Mouse (Mus musculus): ENCODE measurements at regions not wholly inside any gene's neighbourhood (a gene's known extent, or its start where the extent isn't known, plus 50 kb on each side); places are given as distances from the start of the nearest gene placed in this dataset.

- H3K9ac ChIP-seq (ENCODE audit: low read depth, low read length): no peak overlapping the region
- no peak for ATAC-seq (ENCODE audit: low read depth)
- no peak overlapping the region for H3K4me3 ChIP-seq (ENCODE audit: low read depth, low read length)
- 68% methylated on average over 2 of the region's 2 CpGs for WGBS
- no peaks in the 10 kb centered on the region for H3K27me3 ChIP-seq (replicated peaks; ENCODE audit: control insufficient read depth, insufficient read depth, low read length)
- no peaks in the 10 kb centered on the region for H3K9me3 ChIP-seq (ENCODE audit: control insufficient read depth, low read length)
- H3K27ac ChIP-seq (replicated peaks; ENCODE audit: low read depth, low read length): no peak overlapping the region
- DNase-seq (ENCODE audit: low spot score): no peak
- no peak overlapping the region for H3K4me2 ChIP-seq (ENCODE audit: low read depth, low read length)
- H3K4me1 ChIP-seq (ENCODE audit: control insufficient read depth, insufficient read depth, low read length): 0 out of 2 replicates have a peak, but pooled peaks cover 7% of the 10 kb centered on the region
- no peaks in the 10 kb centered on the region for H3K36me3 ChIP-seq (ENCODE audit: control insufficient read depth, insufficient read depth, low read length)
These were observed 64.7 kb upstream of the Galnt15 start for GRCm38 (mm10) chr14:31964076-31964475.

GRCm38 (mm10) chr14:31964831-31965230, 64.0 kb upstream of the Galnt15 start:
- WGBS: 71% methylated on average over 4 of the region's 4 CpGs
- H3K27ac ChIP-seq (replicated peaks; ENCODE audit: low read depth, low read length): no peak overlapping the region
- no peak overlapping the region for H3K9ac ChIP-seq (ENCODE audit: low read depth, low read length)
- 0 out of 2 replicates have a peak, but pooled peaks cover 7% of the 10 kb centered on the region for H3K4me1 ChIP-seq (ENCODE audit: control insufficient read depth, insufficient read depth, low read length)
- H3K36me3 ChIP-seq (ENCODE audit: control insufficient read depth, insufficient read depth, low read length): no peaks in the 10 kb centered on the region
- H3K9me3 ChIP-seq (ENCODE audit: control insufficient read depth, low read length): no peaks in the 10 kb centered on the region
- ATAC-seq (ENCODE audit: low read depth) (no peak), DNase-seq (ENCODE audit: low spot score) (no peak)
- H3K27me3 ChIP-seq (replicated peaks; ENCODE audit: control insufficient read depth, insufficient read depth, low read length): no peaks in the 10 kb centered on the region
- no peak overlapping the region for H3K4me2 ChIP-seq (ENCODE audit: low read depth, low read length)
- H3K4me3 ChIP-seq (ENCODE audit: low read depth, low read length): no peak overlapping the region

DNA sequence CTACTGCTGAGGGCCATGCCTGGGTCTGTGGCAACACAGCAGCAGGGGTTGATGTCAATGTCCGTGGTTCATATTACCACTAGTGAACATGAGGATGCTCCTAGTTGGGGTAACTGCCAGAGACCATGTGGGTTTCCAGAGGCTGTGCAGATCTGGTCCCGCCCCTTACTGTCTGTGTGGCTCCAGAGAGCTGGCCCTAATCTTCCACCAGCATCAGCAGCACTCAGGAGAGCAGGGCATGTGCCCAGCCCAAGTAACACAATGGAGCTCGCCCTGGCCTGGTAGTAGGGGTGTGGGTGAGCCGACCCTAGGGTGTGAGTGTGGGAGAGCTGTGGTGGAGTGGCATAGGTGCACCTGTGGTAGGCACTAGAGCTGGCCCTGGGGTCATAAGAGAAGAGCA, 59.3 kb upstream of the Galnt15 start:
- H3K27ac ChIP-seq (replicated peaks; ENCODE audit: low read depth, low read length): no peak overlapping the region
- H3K36me3 ChIP-seq (ENCODE audit: control insufficient read depth, insufficient read depth, low read length): no peaks in the 10 kb centered on the region
- no peak overlapping the region for H3K4me3 ChIP-seq (ENCODE audit: low read depth, low read length)
- H3K4me2 ChIP-seq (ENCODE audit: low read depth, low read length): no peak overlapping the region
- no peaks in the 10 kb centered on the region for H3K9me3 ChIP-seq (ENCODE audit: control insufficient read depth, low read length)
- H3K4me1 ChIP-seq (ENCODE audit: control insufficient read depth, insufficient read depth, low read length): no peaks in the 10 kb centered on the region
- no peaks in the 10 kb centered on the region for H3K27me3 ChIP-seq (replicated peaks; ENCODE audit: control insufficient read depth, insufficient read depth, low read length)
- H3K9ac ChIP-seq (ENCODE audit: low read depth, low read length): no peak overlapping the region
- ATAC-seq (ENCODE audit: low read depth) (no peak), DNase-seq (ENCODE audit: low spot score) (no peak)
- 80% methylated on average over 4 of the region's 4 CpGs for WGBS

GRCm38 (mm10) chr14:31970245-31970830, 58.5 kb upstream of the Galnt15 start:
- Histone ChIP-seq H3K36me3 (ENCODE audit: control insufficient read depth, insufficient read depth, low read length) (no peaks in the 10 kb centered on the region), H3K4me2 (ENCODE audit: low read depth, low read length) (no peak overlapping the region), H3K9me3 (ENCODE audit: control insufficient read depth, low read length) (no peaks in the 10 kb centered on the region), H3K27me3 (replicated peaks; ENCODE audit: control insufficient read depth, insufficient read depth, low read length) (no peaks in the 10 kb centered on the region), H3K27ac (replicated peaks; ENCODE audit: low read depth, low read length) (no peak overlapping the region), H3K4me1 (ENCODE audit: control insufficient read depth, insufficient read depth, low read length) (no peaks in the 10 kb centered on the region), H3K4me3 (ENCODE audit: low read depth, low read length) (no peak overlapping the region), H3K9ac (ENCODE audit: low read depth, low read length) (no peak overlapping the region)
- no peak for DNase-seq (ENCODE audit: low spot score)
- ATAC-seq (ENCODE audit: low read depth): no peak
- 73% methylated on average over 3 of the region's 3 CpGs for WGBS

DNA sequence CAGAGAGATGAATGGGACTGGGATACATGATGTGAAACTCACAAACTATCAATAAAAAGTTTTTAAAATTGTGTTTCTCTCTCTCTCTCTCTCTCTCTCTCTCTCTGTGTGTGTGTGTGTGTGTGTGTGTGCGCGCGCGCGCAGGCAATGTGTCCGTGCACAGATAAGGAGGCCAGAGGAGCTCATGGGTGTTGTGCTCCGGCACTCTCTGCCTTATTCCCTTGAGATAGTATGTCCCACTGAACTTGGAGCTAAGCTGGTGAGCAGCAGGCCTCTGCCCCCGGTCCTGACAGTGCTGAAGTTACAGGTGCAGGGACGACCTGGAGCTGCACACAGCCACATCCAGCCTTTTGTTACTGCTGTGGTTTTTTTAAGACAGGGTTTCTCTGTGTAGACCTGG, 57.9 kb upstream of the Galnt15 start:
- Histone ChIP-seq H3K9me3 (ENCODE audit: control insufficient read depth, low read length) (no peaks in the 10 kb centered on the region), H3K4me3 (ENCODE audit: low read depth, low read length) (no peak overlapping the region), H3K27me3 (replicated peaks; ENCODE audit: control insufficient read depth, insufficient read depth, low read length) (no peaks in the 10 kb centered on the region), H3K4me2 (ENCODE audit: low read depth, low read length) (no peak overlapping the region), H3K4me1 (ENCODE audit: control insufficient read depth, insufficient read depth, low read length) (no peaks in the 10 kb centered on the region), H3K36me3 (ENCODE audit: control insufficient read depth, insufficient read depth, low read length) (no peaks in the 10 kb centered on the region), H3K27ac (replicated peaks; ENCODE audit: low read depth, low read length) (no peak overlapping the region), H3K9ac (ENCODE audit: low read depth, low read length) (no peak overlapping the region)
- ATAC-seq (ENCODE audit: low read depth) (no peak), DNase-seq (ENCODE audit: low spot score) (no peak)
- WGBS: 95% methylated on average over 9 of the region's 9 CpGs

GRCm38 (mm10) chr14:31973702-31974101, 55.1 kb upstream of the Galnt15 start:
- no peaks in the 10 kb centered on the region for H3K36me3 ChIP-seq (ENCODE audit: control insufficient read depth, insufficient read depth, low read length)
- H3K4me1 ChIP-seq (ENCODE audit: control insufficient read depth, insufficient read depth, low read length): no peaks in the 10 kb centered on the region
- no peak overlapping the region for H3K27ac ChIP-seq (replicated peaks; ENCODE audit: low read depth, low read length)
- no peaks in the 10 kb centered on the region for H3K9me3 ChIP-seq (ENCODE audit: control insufficient read depth, low read length)
- no peak overlapping the region for H3K4me2 ChIP-seq (ENCODE audit: low read depth, low read length)
- DNase-seq (ENCODE audit: low spot score) (no peak), ATAC-seq (ENCODE audit: low read depth) (no peak)
- 95% methylated on average over 4 of the region's 4 CpGs for WGBS
- no peaks in the 10 kb centered on the region for H3K27me3 ChIP-seq (replicated peaks; ENCODE audit: control insufficient read depth, insufficient read depth, low read length)
- no peak overlapping the region for H3K9ac ChIP-seq (ENCODE audit: low read depth, low read length)
- H3K4me3 ChIP-seq (ENCODE audit: low read depth, low read length): no peak overlapping the region

- WGBS: 71% methylated on average over 4 of the region's 4 CpGs
- Histone ChIP-seq H3K4me3 (ENCODE audit: low read depth, low read length) (no peak overlapping the region), H3K27ac (replicated peaks; ENCODE audit: low read depth, low read length) (no peak overlapping the region), H3K9ac (ENCODE audit: low read depth, low read length) (no peak overlapping the region), H3K27me3 (replicated peaks; ENCODE audit: control insufficient read depth, insufficient read depth, low read length) (no peaks in the 10 kb centered on the region), H3K36me3 (ENCODE audit: control insufficient read depth, insufficient read depth, low read length) (no peaks in the 10 kb centered on the region), H3K9me3 (ENCODE audit: control insufficient read depth, low read length) (no peaks in the 10 kb centered on the region), H3K4me2 (ENCODE audit: low read depth, low read length) (no peak overlapping the region), H3K4me1 (ENCODE audit: control insufficient read depth, insufficient read depth, low read length) (no peaks in the 10 kb centered on the region)
- no peak for ATAC-seq (ENCODE audit: low read depth)
- DNase-seq (ENCODE audit: low spot score): no peak
These were observed 50.6 kb upstream of the Galnt15 start for GRCm38 (mm10) chr14:31978196-31978595.

DNA sequence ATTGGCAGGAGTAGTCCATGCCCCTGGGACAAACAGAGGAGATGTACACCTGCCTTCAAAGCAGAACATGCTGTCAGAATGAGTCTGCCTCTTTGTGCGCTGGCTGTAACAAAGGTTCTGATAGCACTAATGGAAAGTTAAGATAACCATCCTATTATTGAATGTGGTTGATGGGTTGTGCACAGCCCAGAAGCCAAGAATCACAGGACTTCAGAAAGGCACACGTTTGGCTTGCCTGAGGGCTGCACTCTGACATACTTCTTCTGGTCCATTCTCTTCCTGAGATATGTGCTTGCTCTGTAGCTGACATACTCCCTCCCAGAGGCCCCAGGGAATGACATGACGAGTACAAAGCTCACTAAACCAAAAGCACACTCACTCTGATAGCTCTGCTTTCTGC, 50.1 kb upstream of the Galnt15 start:
- 60% methylated on average over 3 of the region's 3 CpGs for WGBS
- no peak overlapping the region for H3K27ac ChIP-seq (replicated peaks; ENCODE audit: low read depth, low read length)
- H3K4me3 ChIP-seq (ENCODE audit: low read depth, low read length): no peak overlapping the region
- H3K27me3 ChIP-seq (replicated peaks; ENCODE audit: control insufficient read depth, insufficient read depth, low read length): no peaks in the 10 kb centered on the region
- no peak overlapping the region for H3K4me2 ChIP-seq (ENCODE audit: low read depth, low read length)
- H3K9ac ChIP-seq (ENCODE audit: low read depth, low read length): no peak overlapping the region
- no peaks in the 10 kb centered on the region for H3K9me3 ChIP-seq (ENCODE audit: control insufficient read depth, low read length)
- no peaks in the 10 kb centered on the region for H3K4me1 ChIP-seq (ENCODE audit: control insufficient read depth, insufficient read depth, low read length)
- DNase-seq (ENCODE audit: low spot score) (no peak), ATAC-seq (ENCODE audit: low read depth) (no peak; the same call in 1 of the 2 replicates)
- no peaks in the 10 kb centered on the region for H3K36me3 ChIP-seq (ENCODE audit: control insufficient read depth, insufficient read depth, low read length)

Data from embryonic facial prominence, embryonic 14.5 days (tissue).